Mouse (Mus musculus) neutrophil, adult 59 days (primary cell): ENCODE measurements around the gene Sftpa1. TPM values are rescaled to one million over a fixed set of nuclear protein-coding genes. Genes with fewer than 3 reads are reported as not detected.

ENCODE experiments used
- total RNA-seq, 2 experiments: library from RNA; stranded (reverse); gene quantifications; 1 replicate in 1 of 2; 2 replicates in 1 of 2; pipeline ENCODE4 v1.2.4; 2023

Sftpa1 gene
- total RNA-seq: not detected

GRCm38 (mm10) chr14:41131540-41131939, at the start of gene Sftpa1:
Gene Sftpa1 (plus strand): TSS chr14:41131782.

GRCm38 (mm10) chr14:41104853-41105444, 26.6 kb upstream of the Sftpa1 start, which contains the start of gene Mat1a:
Gene Mat1a (plus strand): TSS chr14:41105035.

DNA sequence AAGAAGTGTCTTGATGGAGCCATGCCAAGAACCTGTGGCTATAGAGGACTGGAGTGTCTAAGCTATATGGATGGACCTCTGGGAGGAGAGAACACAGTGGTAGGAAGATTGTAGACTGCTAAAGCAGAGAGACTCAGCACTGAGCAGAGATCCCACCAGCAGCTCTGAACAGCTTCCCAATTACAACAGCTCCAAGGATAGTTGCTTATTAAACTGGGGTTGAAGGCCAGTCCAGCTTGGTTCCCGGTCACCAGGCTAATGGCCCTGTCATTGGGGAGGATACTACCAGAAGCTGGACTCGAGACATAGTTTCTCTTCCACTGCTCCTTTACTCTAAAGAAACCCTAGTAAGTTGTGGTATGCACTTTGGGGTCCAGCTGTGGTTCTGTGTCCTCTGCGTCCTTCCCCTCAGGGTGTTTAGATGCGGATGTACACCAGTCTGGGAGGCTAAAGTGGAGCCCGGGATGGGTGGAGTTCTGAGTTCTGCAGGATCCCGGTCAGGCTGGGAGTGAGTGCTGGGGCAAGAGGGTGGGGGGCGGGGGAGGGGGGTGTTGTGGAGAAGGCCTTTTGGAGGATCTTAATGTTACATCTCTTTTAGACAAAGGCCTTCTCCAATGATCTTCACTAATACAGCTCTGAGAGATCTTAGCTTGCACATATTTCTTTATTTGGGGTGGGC, 19.8 kb downstream of the Sftpa1 start, which contains the start of gene Mbl1:
Mbl1 (plus strand) TSS at position 239 of the 679 bp plus-strand sequence.

GRCm38 (mm10) chr14:41185059-41185821, 53.7 kb downstream of the Sftpa1 start, which contains the start of gene Sftpd:
Gene Sftpd (minus strand): TSS chr14:41185149.

Other genes starting within 250 kb of the Sftpa1 start
- gene Sh2d4b, start 238.5 kb upstream of the Sftpa1 start, total RNA-seq: 1 to 10 TPM; 2.0 to 2.1 TPM
- gene Tspan14, start 165.0 kb upstream of the Sftpa1 start, total RNA-seq: 10 to 100 TPM; 95.7 to 98.3 TPM
- gene Fam213a, start 118.0 kb upstream of the Sftpa1 start, total RNA-seq: 1 to 10 TPM; 2.8 to 3.4 TPM
- not detected for gene Dydc2, start 62.6 kb upstream of the Sftpa1 start, total RNA-seq
- gene Dydc1, start 58.9 kb upstream of the Sftpa1 start, total RNA-seq: not detected
- not detected for gene Mat1a, start 26.7 kb upstream of the Sftpa1 start, total RNA-seq
- gene Mbl1, start 19.7 kb downstream of the Sftpa1 start, total RNA-seq: not detected
- not detected for gene Sftpd, start 53.4 kb downstream of the Sftpa1 start, total RNA-seq
- not detected for gene Gm2832, start 147.0 kb downstream of the Sftpa1 start, total RNA-seq
- gene Gm5798, start 216.8 kb downstream of the Sftpa1 start, total RNA-seq: not detected